Mouse (Mus musculus) midbrain, postnatal 0 days (tissue): ENCODE measurements around the gene Dars. TPM values are rescaled to one million over a fixed set of nuclear protein-coding genes. Genes with fewer than 3 reads are reported as not detected.

Experiments used
- ATAC-seq: fragments of 200-750 bp; cut with Nextera tagmentation; 2 replicates; pipeline ENCODE4 v1.8.0; 2017; ENCODE audit warnings: moderate number of reproducible peaks, mild to moderate bottlenecking, moderate TSS enrichment, moderate library complexity; ENCODE audit not compliant: low FRiP score
- DNase-seq: peaks from one replicate; pipeline ENCODE4 v3.0.0-alpha.2; 2015; ENCODE audit warnings: low spot score
- H3K27ac ChIP-seq: fragments of 300-500 bp; sonication (generic); 2 replicates; pipeline ENCODE4 v1.5.1; 2014; ENCODE audit warnings: low read depth, mild to moderate bottlenecking, low read length, mixed read lengths
- H3K27me3 ChIP-seq: fragments of 300-500 bp; sonication (generic); 2 replicates; pipeline ENCODE4 v1.6.1; 2014; ENCODE audit warnings: low read length, control low read depth, mixed read lengths; ENCODE audit not compliant: insufficient read depth
- H3K36me3 ChIP-seq: fragments of 300-500 bp; sonication (generic); 2 replicates; pipeline ENCODE4 v1.6.1; 2014; ENCODE audit warnings: low read length, control low read depth, mixed read lengths; ENCODE audit not compliant: insufficient read depth
- H3K4me1 ChIP-seq: fragments of 300-500 bp; sonication (generic); 2 replicates; pipeline ENCODE4 v1.6.1; 2014; ENCODE audit warnings: mild to moderate bottlenecking, control low read depth, antibody characterized with exemption, low read length, mixed read lengths; ENCODE audit not compliant: insufficient read depth
- H3K4me2 ChIP-seq: fragments of 300-500 bp; sonication (generic); 2 replicates; pipeline ENCODE4 v1.6.1; 2014; ENCODE audit warnings: low read depth, mild to moderate bottlenecking, low read length, mixed read lengths; ENCODE audit not compliant: poor library complexity, severe bottlenecking
- H3K4me3 ChIP-seq: fragments of 300-500 bp; sonication (generic); 2 replicates; pipeline ENCODE4 v1.5.1; 2014; ENCODE audit warnings: low read depth, mild to moderate bottlenecking, low read length, moderate library complexity
- H3K9ac ChIP-seq: fragments of 300-500 bp; sonication (generic); replicated peaks from 2 replicates; pipeline ENCODE4 v1.6.1; 2014; ENCODE audit warnings: mild to moderate bottlenecking, low read length, moderate library complexity, mixed read lengths; ENCODE audit not compliant: poor library complexity, severe bottlenecking
- H3K9me3 ChIP-seq: fragments of 300-500 bp; sonication (generic); 2 replicates; pipeline ENCODE4 v1.6.1; 2016; ENCODE audit warnings: low read length, control low read depth
- CTCF ChIP-seq: IDR thresholded peaks from 2 replicates; pipeline ENCODE4 v1.5.1; 2016; ENCODE audit warnings: antibody characterized with exemption, mild to moderate bottlenecking
- WGBS: fragments of 180-500 bp; shearing (Covaris S2); extraction: QIAGEN DNeasy Blood & Tissue Kit; methylation state at CpG from one replicate; pipeline ENCODE4 v1.1.7; 2014; 5-methylcytosine and 5-hydroxymethylcytosine counted together
- polyA plus RNA-seq: library from polyadenylated mRNA; unstranded; fragments of >200 nt; fragmentation: Nextera tagmentation; extraction: Ambion mirVana; gene quantifications from 2 replicates; pipeline ENCODE4 v1.2.1, GENCODE M21; 2015
- total RNA-seq: library from RNA; depleted of rRNA; stranded (reverse); fragments of >200 nt; gene quantifications from 2 replicates; pipeline ENCODE4 v1.2.3, GENCODE M21; 2014

Dars gene
- total and polyA plus RNA-seq, 2 experiments from 2014 or later: 53.6 to 105 TPM

GRCm38 (mm10) chr1:128459011-128459410 is 41.8 kb upstream of the Dars start:
- TF ChIP-seq CTCF: no peak
- no peak for ATAC-seq
- 78% methylated on average over 3 of the region's 3 CpGs for WGBS
- no peak for DNase-seq
- Histone ChIP-seq H3K27ac (no peak overlapping the region), H3K36me3 (no peaks in the 10 kb centered on the region), H3K4me3 (no peak overlapping the region), H3K9ac (no peak overlapping the region), H3K4me2 (no peak overlapping the region), H3K27me3 (no peaks in the 10 kb centered on the region), H3K4me1 (no peaks in the 10 kb centered on the region), H3K9me3 (no peaks in the 10 kb centered on the region)

GRCm38 (mm10) chr1:128456844-128457445 is 39.8 kb upstream of the Dars start:
- Histone ChIP-seq H3K4me1 (no peaks in the 10 kb centered on the region), H3K4me3 (peak overlapping the region; percentile 14; the same call in 1 of the 2 replicates), H3K27me3 (no peaks in the 10 kb centered on the region), H3K36me3 (no peaks in the 10 kb centered on the region), H3K4me2 (peak overlapping the region; percentile 39), H3K9me3 (no peaks in the 10 kb centered on the region), H3K27ac (no peak overlapping the region), H3K9ac (peak overlapping the region; percentile 42; the same call in 1 of the 2 replicates)
- no peak for TF ChIP-seq CTCF
- DNase-seq (peak; percentile 29), ATAC-seq (no peak)
- 24% methylated on average over 18 of the region's 18 CpGs for WGBS

- no peak for TF ChIP-seq CTCF
- DNase-seq: no peak
- no peak for ATAC-seq
- Histone ChIP-seq H3K36me3 (no peaks in the 10 kb centered on the region), H3K4me2 (no peak overlapping the region), H3K4me3 (no peak overlapping the region), H3K9ac (no peak overlapping the region), H3K27me3 (no peaks in the 10 kb centered on the region), H3K9me3 (no peaks in the 10 kb centered on the region), H3K4me1 (no peaks in the 10 kb centered on the region), H3K27ac (no peak overlapping the region)
- 95% methylated on average over 10 of the region's 10 CpGs for WGBS
Observed at GRCm38 (mm10) chr1:128456271-128456670, 39.1 kb upstream of the Dars start.

GRCm38 (mm10) chr1:128452210-128452609 is 35.0 kb upstream of the Dars start:
- H3K4me2 ChIP-seq: no peak overlapping the region
- no peaks in the 10 kb centered on the region for H3K9me3 ChIP-seq
- DNase-seq (no peak), ATAC-seq (no peak)
- no peak overlapping the region for H3K4me3 ChIP-seq
- no peaks in the 10 kb centered on the region for H3K36me3 ChIP-seq
- 87% methylated on average over 3 of the region's 3 CpGs for WGBS
- no peak overlapping the region for H3K27ac ChIP-seq
- no peak for TF ChIP-seq CTCF
- no peak overlapping the region for H3K9ac ChIP-seq
- no peaks in the 10 kb centered on the region for H3K27me3 ChIP-seq
- H3K4me1 ChIP-seq: no peaks in the 10 kb centered on the region

GRCm38 (mm10) chr1:128451183-128451582 is 34.0 kb upstream of the Dars start:
- Histone ChIP-seq H3K27ac (no peak overlapping the region), H3K27me3 (no peaks in the 10 kb centered on the region), H3K36me3 (no peaks in the 10 kb centered on the region), H3K4me3 (no peak overlapping the region), H3K9ac (no peak overlapping the region), H3K9me3 (no peaks in the 10 kb centered on the region), H3K4me1 (no peaks in the 10 kb centered on the region), H3K4me2 (no peak overlapping the region)
- ATAC-seq: no peak
- no peak for TF ChIP-seq CTCF
- DNase-seq: no peak
- 82% methylated on average over 4 of the region's 4 CpGs for WGBS

- H3K9me3 ChIP-seq: no peaks in the 10 kb centered on the region
- no peak overlapping the region for H3K4me2 ChIP-seq
- no peak overlapping the region for H3K9ac ChIP-seq
- no peaks in the 10 kb centered on the region for H3K36me3 ChIP-seq
- WGBS: 92% methylated on average over 7 of the region's 7 CpGs
- H3K27ac ChIP-seq: no peak overlapping the region
- no peak overlapping the region for H3K4me3 ChIP-seq
- no peaks in the 10 kb centered on the region for H3K27me3 ChIP-seq
- no peak for TF ChIP-seq CTCF
- ATAC-seq (no peak), DNase-seq (no peak)
- no peaks in the 10 kb centered on the region for H3K4me1 ChIP-seq
Observed at GRCm38 (mm10) chr1:128447206-128447902, 30.2 kb upstream of the Dars start.
